Mouse (Mus musculus) CD8-positive naive resting alpha-beta T cell, adult 2 months (primary cell): ENCODE data around the gene Tcp10a.
"Not testable (repeated sequence)": the region's sequence is repeated elsewhere in the genome, so short reads cannot be mapped to it uniquely, and the experiment has no call there.

Source experiments
- DNase-seq, 2 experiments: peaks; one replicate each; pipeline ENCODE4 v3.0.0; 2022; ENCODE audit warnings: low read depth in 2 of 2, low spot score in 2 of 2

Gene Tcp10a

GRCm38 (mm10) chr17:7366676-7367374, 42.4 kb downstream of the Tcp10a start:
- DNase-seq: not testable (repeated sequence)

- not testable (repeated sequence) for DNase-seq
Measured at GRCm38 (mm10) chr17:7369401-7369800, 45.0 kb downstream of the Tcp10a start.

- DNase-seq: not testable (repeated sequence)
Measured at GRCm38 (mm10) chr17:7371879-7372278, 47.4 kb downstream of the Tcp10a start, which contains the start of gene Gm49630. TSS of gene Gm49630 (minus strand) at chr17:7371979.

- DNase-seq: not testable (repeated sequence)
Measured at GRCm38 (mm10) chr17:7376951-7377700, 52.7 kb downstream of the Tcp10a start.

GRCm38 (mm10) chr17:7377907-7378306, 53.5 kb downstream of the Tcp10a start:
- DNase-seq: not testable (repeated sequence)

GRCm38 (mm10) chr17:7382711-7383110, 58.3 kb downstream of the Tcp10a start:
- not testable (repeated sequence) for DNase-seq

- DNase-seq: not testable (repeated sequence)
Measured at GRCm38 (mm10) chr17:7383167-7384143, 59.0 kb downstream of the Tcp10a start.

GRCm38 (mm10) chr17:7385364-7385763, 60.9 kb downstream of the Tcp10a start, which contains the start of gene Unc93a2:
TSS of gene Unc93a2 (minus strand) at chr17:7385464.
- not testable (repeated sequence) for DNase-seq

GRCm38 (mm10) chr17:7386016-7386415, 61.6 kb downstream of the Tcp10a start:
- not testable (repeated sequence) for DNase-seq

- not testable (repeated sequence) for DNase-seq
Measured at GRCm38 (mm10) chr17:7388341-7388957, 64.0 kb downstream of the Tcp10a start.

- not testable (repeated sequence) for DNase-seq
Measured at GRCm38 (mm10) chr17:7388958-7389356, 64.5 kb downstream of the Tcp10a start.

- DNase-seq: not testable (repeated sequence)
Measured at GRCm38 (mm10) chr17:7389898-7390297, 65.5 kb downstream of the Tcp10a start.

GRCm38 (mm10) chr17:7395116-7395515, 70.7 kb downstream of the Tcp10a start:
- DNase-seq: not testable (repeated sequence)
